Mouse (Mus musculus) thymus, adult 2 months (tissue): ENCODE results near the gene Mrps2.

Experiments
- CTCF ChIP-seq: fragments of 200-500 bp; IDR thresholded peaks from 2 replicates; pipeline ENCODE4 v1.5.1; 2012; ENCODE audit warnings: mild to moderate bottlenecking, control low read depth, low read length, moderate library complexity, borderline replicate concordance; ENCODE audit not compliant: control insufficient read depth, poor library complexity, insufficient read depth; ENCODE audit errors: extremely low read depth
- POLR2A ChIP-seq: fragments of 200-500 bp; IDR thresholded peaks from 2 replicates; pipeline ENCODE4 v1.6.1; 2012; ENCODE audit warnings: mild to moderate bottlenecking, low read length, control low read depth, moderate library complexity; ENCODE audit not compliant: control insufficient read depth, poor library complexity, insufficient read depth; ENCODE audit errors: extremely low read depth

DNA sequence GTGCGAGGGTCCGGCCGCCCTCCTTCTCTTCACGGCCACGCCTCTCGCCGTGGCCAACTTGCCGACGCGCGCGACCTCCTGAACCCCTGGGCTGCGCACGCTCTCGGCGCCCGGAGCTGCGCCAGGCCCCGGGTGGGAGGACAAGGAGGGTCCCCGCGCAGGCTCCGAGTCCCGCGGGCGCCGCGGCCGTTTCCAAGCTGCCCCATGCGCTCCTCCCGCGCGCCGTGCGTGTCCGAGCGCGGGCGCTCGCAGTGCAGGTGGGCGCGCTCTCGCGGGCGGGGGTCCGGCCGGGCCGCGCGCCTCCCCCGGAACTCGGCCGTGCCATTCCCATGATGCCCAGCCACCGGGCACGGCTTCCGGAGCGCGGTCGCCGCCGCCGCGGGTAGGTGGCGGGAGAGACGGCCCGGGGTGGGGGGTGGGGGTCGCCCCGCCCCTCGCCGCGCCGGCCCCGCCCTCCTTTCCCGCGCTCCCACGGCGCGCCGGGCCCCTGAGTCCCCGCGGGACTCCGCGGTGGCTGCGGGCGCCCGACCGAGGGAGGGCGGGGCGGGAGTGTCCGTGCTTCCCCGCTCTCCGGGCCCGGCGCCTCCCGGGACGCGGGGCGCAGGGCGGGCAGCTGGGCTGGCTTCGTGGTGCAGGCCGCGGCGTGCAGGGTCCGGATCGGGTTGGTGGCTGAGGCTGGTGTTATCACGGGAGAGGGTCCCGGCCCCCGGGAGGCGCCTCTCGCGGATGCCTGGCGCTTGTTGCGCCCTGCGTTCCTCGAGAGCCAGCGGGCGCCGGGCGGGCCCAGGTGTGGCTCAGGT lies 21.2 kb upstream of the Mrps2 start, which contains the start of gene Ppp1r26:
- no peak for TF ChIP-seq CTCF
- TF ChIP-seq POLR2A, result no peak
